Comparison of ENCODE assay signal across 27 mouse cellular contexts in genomic region chr7:68015404-68015803, GRCm38 (mm10).
DNase-seq lines count a peak whose midpoint lies in the region; ATAC-seq and TF ChIP-seq lines count a peak whose summit lies in the region.
"Had no signal": no experiment of that assay in that cellular context is flagged by ENCODE, and none has a peak within 500 bp of the region (broad histone marks: within the 10 kb centered on the region; RNA-seq: fewer than 3 reads in every experiment).

No protein-coding gene starts in this region.

- H3K27me3 ChIP-seq in lung, postnatal 0 days (replicated peaks; ENCODE audit: insufficient read depth, low read length) = no peaks in the 10 kb centered on the region
- H3K27me3 ChIP-seq: embryonic facial prominence, embryonic 13.5 days; forebrain, embryonic 12.5 days; forebrain, embryonic 15.5 days; heart, embryonic 15.5 days; hindbrain, embryonic 13.5 days; intestine, embryonic 15.5 days had no signal

- no peak overlapping the region for H3K27ac ChIP-seq in lung, postnatal 0 days (ENCODE audit: low read length)
- H3K27ac ChIP-seq: embryonic facial prominence, embryonic 10.5 days; embryonic facial prominence, embryonic 13.5 days; forebrain, embryonic 12.5 days; forebrain, embryonic 15.5 days; heart, adult 2 months; heart, embryonic 15.5 days; hindbrain, embryonic 10.5 days; hindbrain, embryonic 13.5 days; intestine, embryonic 15.5 days had no signal

- H3K4me2 ChIP-seq in lung, postnatal 0 days (replicated peaks; ENCODE audit: low read depth, low read length) = no peak overlapping the region
- H3K4me2 ChIP-seq: embryonic facial prominence, embryonic 13.5 days; forebrain, embryonic 12.5 days; forebrain, embryonic 15.5 days; heart, embryonic 11.5 days; heart, embryonic 15.5 days; hindbrain, embryonic 13.5 days; intestine, embryonic 15.5 days had no signal

- no peaks in the 10 kb centered on the region for H3K36me3 ChIP-seq in lung, postnatal 0 days (ENCODE audit: insufficient read depth, low read length)
- H3K36me3 ChIP-seq: heart, embryonic 15.5 days; intestine, embryonic 15.5 days had no signal

- 79% methylated on average over 3 of the region's 3 CpGs for WGBS in lung, postnatal 0 days

- peak; percentile 57 for ATAC-seq in lung, postnatal 0 days
- ATAC-seq: activated CD4-positive, CD25-positive, alpha-beta regulatory T cell, adult 4 months; forebrain, embryonic 15.5 days; hindbrain, embryonic 16.5 days; intestine, embryonic 15.5 days had no signal

- H3K9ac ChIP-seq in lung, postnatal 0 days (replicated peaks; ENCODE audit: low read depth) = no peak overlapping the region
- H3K9ac ChIP-seq: embryonic facial prominence, embryonic 13.5 days; forebrain, embryonic 12.5 days; forebrain, embryonic 15.5 days; heart, embryonic 15.5 days; hindbrain, embryonic 13.5 days; intestine, embryonic 15.5 days had no signal

- H3K4me3 ChIP-seq in lung, postnatal 0 days (ENCODE audit: low read depth, low read length) = no peak overlapping the region
- H3K4me3 ChIP-seq: embryonic facial prominence, embryonic 10.5 days; embryonic facial prominence, embryonic 13.5 days; erythroblast, embryonic 14.5 days; forebrain, embryonic 12.5 days; forebrain, embryonic 15.5 days; heart, adult 2 months; heart, embryonic 15.5 days; hindbrain, embryonic 10.5 days; hindbrain, embryonic 13.5 days; intestine, embryonic 15.5 days had no signal

- peak; percentile 27 for DNase-seq in adrenal gland, postnatal 10 days
- DNase-seq in adrenal gland, postnatal 14 days = no peak
- no peak for DNase-seq in lung, postnatal 0 days (ENCODE audit: low spot score)
- DNase-seq in lung, postnatal 14 days = no peak
- peak; percentile 12 for DNase-seq in 416B (ENCODE audit: low read depth)
- no peak for DNase-seq in gastrocnemius, postnatal 25 days
- DNase-seq: cerebellum, adult 11-12 months; cerebellum, adult 8-10 months; cerebellum, postnatal 10 days; cerebellum, postnatal 36 days; embryo, embryonic 11 days; gastrocnemius, postnatal 36 days; heart, adult 2 months; heart, postnatal 10 days; heart, postnatal 36 days had no signal

- H3K4me1 ChIP-seq in lung, postnatal 0 days (ENCODE audit: insufficient read depth, low read depth, low read length) = peaks cover 15% of the 10 kb centered on the region; the same call in 1 of the 2 replicates

- TF ChIP-seq CTCF in lung, postnatal 0 days (IDR thresholded peaks at IDR 0.05) = no peak

- TF ChIP-seq EP300 in lung, postnatal 0 days (IDR thresholded peaks at IDR 0.05) = peak; percentile 75

- no peaks in the 10 kb centered on the region for H3K9me3 ChIP-seq in lung, postnatal 0 days (ENCODE audit: low read length)
- H3K9me3 ChIP-seq: embryonic facial prominence, embryonic 13.5 days; forebrain, embryonic 12.5 days; forebrain, embryonic 15.5 days; heart, embryonic 15.5 days; hindbrain, embryonic 13.5 days; intestine, embryonic 15.5 days had no signal

Comparison
In these comparisons a context has a peak if more than half of its experiments do, and no peak if none do; other contexts are left out.
1. DNase-seq: peak in adrenal gland, postnatal 10 days (single experiment) and 416B (single experiment); none in adrenal gland, postnatal 14 days (single experiment), lung, postnatal 0 days (single experiment), lung, postnatal 14 days (single experiment) and gastrocnemius, postnatal 25 days (single experiment).